Mouse (Mus musculus): ENCODE data around the gene Usp7. TPM values are rescaled to one million over a fixed set of nuclear protein-coding genes. Genes with fewer than 3 reads are reported as not detected.

Usp7 gene
- polyA plus RNA-seq, 1 experiment from 2014 or later, result 32.8 TPM

DNA sequence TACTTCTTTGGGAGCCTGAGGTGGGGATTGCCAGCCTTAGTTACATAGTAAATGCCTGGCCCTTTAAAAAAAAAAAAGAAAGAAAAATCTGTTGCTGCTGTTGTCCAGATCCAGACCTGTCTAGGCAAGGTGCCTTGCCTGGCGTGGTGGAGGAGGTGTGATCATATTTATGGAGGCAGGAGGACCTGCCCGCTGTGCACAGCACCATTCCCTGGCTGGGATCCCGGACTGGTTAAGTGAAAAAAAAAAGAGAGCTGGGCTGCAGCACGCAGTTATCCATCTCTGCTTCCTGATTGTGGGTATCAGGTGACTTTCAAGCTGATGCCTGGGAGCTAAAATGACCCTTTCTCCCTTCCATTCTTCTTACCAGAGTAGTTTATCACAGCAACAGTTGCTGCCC is 107.0 kb downstream of the Usp7 start:
- Histone ChIP-seq H3K4me1 (no peaks in the 10 kb centered on the region), H3K9me3 (replicated peaks) (no peaks in the 10 kb centered on the region), H3K4me3 (no peak overlapping the region), H3K36me3 (peaks cover 47% of the 10 kb centered on the region), H3K27ac (no peak overlapping the region), H3K27me3 (ENCODE audit: low read depth, poor library complexity, severe bottlenecking) (no peaks in the 10 kb centered on the region)
- WGBS, result 79% methylated on average over 4 of the region's 4 CpGs
- no peak for DNase-seq (ENCODE audit: low spot score)

DNA sequence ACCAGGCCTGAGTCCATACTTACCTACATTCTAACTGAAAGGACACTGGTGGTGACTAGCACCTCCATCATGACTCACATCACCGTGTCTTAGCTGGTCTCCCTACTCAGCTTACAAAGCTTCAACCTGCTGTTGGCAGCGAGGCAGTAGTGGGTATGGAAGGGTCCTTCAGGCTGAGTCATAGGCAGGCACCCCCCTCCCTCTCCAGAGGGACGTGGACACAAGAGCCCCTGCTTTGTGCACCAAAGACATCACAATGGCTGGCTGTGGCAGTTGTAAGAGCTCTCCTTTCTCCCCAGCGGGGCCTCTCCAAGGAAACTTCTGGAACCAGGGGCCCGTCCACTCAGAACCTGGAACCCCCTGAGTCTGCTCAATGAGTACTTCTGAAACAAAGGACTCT is 111.6 kb downstream of the Usp7 start, which contains the start of gene Gm5767:
Gm5767 (plus strand) TSS at position 301 of the 400 bp plus-strand sequence.
- WGBS, result 86% methylated on average over 5 of the region's 5 CpGs

GRCm38 (mm10) chr16:8679780-8680179 is 112.3 kb downstream of the Usp7 start:
- Histone ChIP-seq H3K27ac (no peak overlapping the region), H3K36me3 (0 out of 2 replicates have a peak, but pooled peaks cover 8% of the 10 kb centered on the region), H3K27me3 (ENCODE audit: low read depth, poor library complexity, severe bottlenecking) (no peaks in the 10 kb centered on the region), H3K4me1 (no peaks in the 10 kb centered on the region), H3K4me3 (no peak overlapping the region), H3K9me3 (replicated peaks) (no peaks in the 10 kb centered on the region)
- DNase-seq (ENCODE audit: low spot score), result no peak
- 91% methylated on average over 3 of the region's 3 CpGs for WGBS

More for the DNA sequence above, 111.6 kb downstream of the Usp7 start, which contains the start of gene Gm5767:
- 0 out of 2 replicates have a peak, but pooled peaks cover 8% of the 10 kb centered on the region for H3K36me3 ChIP-seq
- H3K4me1 ChIP-seq, result no peaks in the 10 kb centered on the region
- no peaks in the 10 kb centered on the region for H3K9me3 ChIP-seq (replicated peaks)
- no peak within 1 kb of the TSS for H3K4me3 ChIP-seq
- no peaks in the 10 kb centered on the region for H3K27me3 ChIP-seq (ENCODE audit: low read depth, poor library complexity, severe bottlenecking)
- H3K27ac ChIP-seq, result no peak within 1 kb of the TSS
- DNase-seq (ENCODE audit: low spot score), result no peak

DNA sequence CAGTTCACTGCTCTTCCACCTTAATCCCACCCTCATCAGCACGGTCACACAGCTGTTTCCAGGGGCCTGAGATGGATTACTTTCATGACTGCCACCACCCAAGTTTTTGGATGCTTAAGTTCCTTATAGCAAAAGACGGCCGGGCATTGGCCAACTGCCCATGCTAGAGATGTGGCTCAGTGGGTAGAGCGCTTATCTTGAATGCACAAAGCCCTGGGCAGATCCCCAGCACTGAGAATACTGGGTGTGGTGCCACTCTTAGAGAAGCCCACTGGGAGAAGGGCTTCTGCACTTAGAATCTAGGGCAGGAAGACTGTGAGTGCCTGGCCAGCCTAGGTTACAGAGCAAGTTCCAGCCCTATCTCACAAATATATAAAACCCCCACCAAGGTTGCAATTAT is 113.4 kb downstream of the Usp7 start:
- 90% methylated on average over 4 of the region's 4 CpGs for WGBS
- DNase-seq (ENCODE audit: low spot score), result no peak
- Histone ChIP-seq H3K27me3 (ENCODE audit: low read depth, poor library complexity, severe bottlenecking) (0 out of 2 replicates have a peak, but pooled peaks cover 5% of the 10 kb centered on the region), H3K4me3 (no peak overlapping the region), H3K27ac (no peak overlapping the region), H3K9me3 (replicated peaks) (no peaks in the 10 kb centered on the region), H3K36me3 (0 out of 2 replicates have a peak, but pooled peaks cover 4% of the 10 kb centered on the region), H3K4me1 (0 out of 2 replicates have a peak, but pooled peaks cover 3% of the 10 kb centered on the region)

DNA sequence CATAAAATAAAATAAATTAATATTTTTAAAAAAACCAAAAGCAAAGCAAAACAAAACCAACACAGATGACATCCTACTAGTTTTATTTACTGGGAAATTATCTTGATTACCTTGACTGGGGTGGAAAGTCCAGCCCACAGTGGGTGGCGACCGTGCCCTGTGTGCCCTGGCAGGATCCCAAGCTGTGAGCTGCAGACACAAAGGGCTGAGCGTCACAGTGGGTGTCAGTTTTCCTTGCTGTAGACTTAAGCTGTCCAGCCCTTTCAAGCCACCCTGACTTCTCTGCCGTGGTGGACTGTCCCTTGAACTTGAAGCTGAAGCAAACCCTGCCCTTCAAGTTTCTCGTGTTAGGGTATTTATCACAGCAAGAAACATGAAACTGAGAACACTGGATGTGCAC is 114.1 kb downstream of the Usp7 start:
- no peak overlapping the region for H3K27ac ChIP-seq
- H3K4me3 ChIP-seq, result no peak overlapping the region
- no peaks in the 10 kb centered on the region for H3K9me3 ChIP-seq (replicated peaks)
- H3K36me3 ChIP-seq, result 0 out of 2 replicates have a peak, but pooled peaks cover under 1% of the 10 kb centered on the region
- H3K4me1 ChIP-seq, result 0 out of 2 replicates have a peak, but pooled peaks cover 3% of the 10 kb centered on the region
- H3K27me3 ChIP-seq (ENCODE audit: low read depth, poor library complexity, severe bottlenecking), result peaks cover 11% of the 10 kb centered on the region
- WGBS, result 81% methylated on average over 5 of the region's 5 CpGs
- DNase-seq (ENCODE audit: low spot score), result no peak

GRCm38 (mm10) chr16:8676800-8677199 is 115.3 kb downstream of the Usp7 start:
- 0 out of 2 replicates have a peak, but pooled peaks cover 6% of the 10 kb centered on the region for H3K4me1 ChIP-seq
- H3K36me3 ChIP-seq, result no peaks in the 10 kb centered on the region
- 53% methylated on average over 4 of the region's 4 CpGs for WGBS
- no peak overlapping the region for H3K27ac ChIP-seq
- DNase-seq (ENCODE audit: low spot score), result peak; percentile 56
- no peaks in the 10 kb centered on the region for H3K9me3 ChIP-seq (replicated peaks)
- H3K4me3 ChIP-seq, result no peak overlapping the region
- peaks cover 15% of the 10 kb centered on the region for H3K27me3 ChIP-seq (ENCODE audit: low read depth, poor library complexity, severe bottlenecking)

DNA sequence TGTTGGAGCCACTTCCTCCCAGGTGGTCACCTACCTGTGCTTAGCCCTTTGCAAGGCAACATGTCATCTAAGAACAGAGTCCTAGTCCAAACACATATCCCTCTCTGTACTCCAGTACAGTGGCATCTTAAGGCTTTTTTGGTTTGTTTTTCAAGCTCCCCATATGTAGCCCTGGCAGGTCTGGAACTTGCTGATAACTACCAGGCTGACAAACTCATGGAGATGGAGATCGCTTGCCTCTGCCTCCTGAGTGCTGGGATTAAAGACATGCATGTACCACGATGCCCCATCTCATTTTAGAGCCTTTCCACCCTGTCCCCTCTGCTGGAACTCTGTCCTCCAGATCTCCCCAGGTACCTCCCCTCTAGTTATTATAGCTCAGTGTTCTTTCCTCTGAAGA is 115.9 kb downstream of the Usp7 start:
- no peaks in the 10 kb centered on the region for H3K36me3 ChIP-seq
- no peaks in the 10 kb centered on the region for H3K9me3 ChIP-seq (replicated peaks)
- H3K27me3 ChIP-seq (ENCODE audit: low read depth, poor library complexity, severe bottlenecking), result peaks cover 15% of the 10 kb centered on the region
- H3K27ac ChIP-seq, result no peak overlapping the region
- no peak overlapping the region for H3K4me3 ChIP-seq
- 72% methylated on average over 2 of the region's 2 CpGs for WGBS
- no peak for DNase-seq (ENCODE audit: low spot score)
- peaks cover 9% of the 10 kb centered on the region; the same call in 1 of the 2 replicates for H3K4me1 ChIP-seq

- Histone ChIP-seq H3K27ac (no peak overlapping the region), H3K36me3 (no peaks in the 10 kb centered on the region), H3K4me3 (no peak overlapping the region), H3K4me1 (peaks cover 15% of the 10 kb centered on the region), H3K9me3 (replicated peaks) (no peaks in the 10 kb centered on the region), H3K27me3 (ENCODE audit: low read depth, poor library complexity, severe bottlenecking) (peaks cover 15% of the 10 kb centered on the region)
- no peak for DNase-seq (ENCODE audit: low spot score)
- 88% methylated on average over 8 of the region's 8 CpGs for WGBS
Observed at GRCm38 (mm10) chr16:8675559-8675958, 116.5 kb downstream of the Usp7 start.

GRCm38 (mm10) chr16:8674165-8674564 is 117.9 kb downstream of the Usp7 start:
- peaks cover 1% of the 10 kb centered on the region; the same call in 1 of the 2 replicates for H3K36me3 ChIP-seq
- H3K4me3 ChIP-seq, result no peak overlapping the region
- H3K27me3 ChIP-seq (ENCODE audit: low read depth, poor library complexity, severe bottlenecking), result peaks cover 15% of the 10 kb centered on the region
- no peaks in the 10 kb centered on the region for H3K9me3 ChIP-seq (replicated peaks)
- peaks cover 29% of the 10 kb centered on the region for H3K4me1 ChIP-seq
- 6% methylated on average over 8 of the region's 8 CpGs for WGBS
- peak; percentile 72 for DNase-seq (ENCODE audit: low spot score)
- H3K27ac ChIP-seq, result no peak overlapping the region

DNA sequence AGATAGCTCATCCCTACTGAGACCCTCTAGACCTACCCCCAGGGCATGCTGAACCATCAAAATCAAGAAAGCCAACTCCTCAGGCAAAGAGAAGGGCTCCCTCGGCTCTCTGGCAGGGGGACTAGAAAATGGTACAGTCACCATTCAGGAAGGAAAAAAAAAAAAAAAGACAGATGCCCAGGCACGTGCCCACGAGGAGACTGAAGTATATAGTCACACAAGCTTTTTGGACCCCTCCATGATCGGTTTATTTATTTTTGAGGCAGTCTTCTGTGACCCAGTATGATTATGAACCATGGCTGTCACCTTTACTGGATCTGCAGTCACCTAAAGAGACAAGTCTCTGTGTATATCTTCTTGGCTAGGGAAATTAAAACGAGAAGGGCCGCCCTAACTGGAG is 118.8 kb downstream of the Usp7 start:
- Histone ChIP-seq H3K4me1 (peaks cover 36% of the 10 kb centered on the region), H3K36me3 (peaks cover 9% of the 10 kb centered on the region), H3K27me3 (ENCODE audit: low read depth, poor library complexity, severe bottlenecking) (peaks cover 15% of the 10 kb centered on the region), H3K4me3 (no peak overlapping the region), H3K27ac (no peak overlapping the region), H3K9me3 (replicated peaks) (no peaks in the 10 kb centered on the region)
- no peak for DNase-seq (ENCODE audit: low spot score)
- WGBS, result 74% methylated on average over 6 of the region's 6 CpGs

GRCm38 (mm10) chr16:8672811-8673210 is 119.3 kb downstream of the Usp7 start:
- peaks cover 12% of the 10 kb centered on the region for H3K36me3 ChIP-seq
- H3K9me3 ChIP-seq (replicated peaks), result no peaks in the 10 kb centered on the region
- no peak overlapping the region for H3K27ac ChIP-seq
- H3K4me3 ChIP-seq, result no peak overlapping the region
- no peak for DNase-seq (ENCODE audit: low spot score)
- peaks cover 15% of the 10 kb centered on the region for H3K27me3 ChIP-seq (ENCODE audit: low read depth, poor library complexity, severe bottlenecking)
- H3K4me1 ChIP-seq, result peaks cover 42% of the 10 kb centered on the region

DNA sequence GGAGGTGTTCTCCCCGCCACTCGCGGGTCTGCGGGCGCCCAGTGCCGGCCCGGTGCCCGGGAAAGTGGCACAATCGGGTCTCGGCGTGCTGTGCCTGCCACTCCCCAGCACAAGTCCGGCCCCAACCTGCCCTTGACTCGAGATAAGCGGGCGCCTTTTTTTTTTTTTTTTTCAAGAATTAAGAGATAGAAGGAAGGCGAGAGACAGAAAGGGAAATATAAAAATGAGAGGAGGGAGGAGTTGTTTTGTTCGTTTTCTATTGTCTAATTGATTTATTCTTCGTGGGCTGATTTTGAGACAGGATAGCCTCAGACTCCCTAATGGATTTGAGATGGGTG is 119.8 kb downstream of the Usp7 start:
- peak overlapping the region; percentile 89 for H3K27ac ChIP-seq
- H3K4me1 ChIP-seq, result peaks cover 47% of the 10 kb centered on the region
- no peaks in the 10 kb centered on the region for H3K9me3 ChIP-seq (replicated peaks)
- peaks cover 15% of the 10 kb centered on the region for H3K27me3 ChIP-seq (ENCODE audit: low read depth, poor library complexity, severe bottlenecking)
- peak overlapping the region; percentile 70 for H3K4me3 ChIP-seq
- WGBS, result under 1% methylated on average over 18 of the region's 18 CpGs
- H3K36me3 ChIP-seq, result peaks cover 17% of the 10 kb centered on the region
- no peak for DNase-seq (ENCODE audit: low spot score)

- peaks cover 15% of the 10 kb centered on the region for H3K27me3 ChIP-seq (ENCODE audit: low read depth, poor library complexity, severe bottlenecking)
- H3K27ac ChIP-seq, result peak within 1 kb of the TSS; percentile 89
- H3K4me3 ChIP-seq, result peak within 1 kb of the TSS; percentile 70
- under 1% methylated on average over 67 of the region's 67 CpGs for WGBS
- H3K9me3 ChIP-seq (replicated peaks), result no peaks in the 10 kb centered on the region
- peaks cover 20% of the 10 kb centered on the region for H3K36me3 ChIP-seq
- H3K4me1 ChIP-seq, result peaks cover 49% of the 10 kb centered on the region
- DNase-seq (ENCODE audit: low spot score), result peak; percentile 98
Observed at GRCm38 (mm10) chr16:8671551-8672349, 120.4 kb downstream of the Usp7 start, which contains the start of gene Carhsp1. Carhsp1 (minus strand) TSS chr16:8672155.

Measured in limb, embryonic 10.5 days (tissue).